Mouse (Mus musculus) cortical plate, adult 2 months (tissue): ENCODE measurements around the gene Baz2b.

Experiments used
- CTCF ChIP-seq: fragments of 200-500 bp; IDR thresholded peaks from 2 replicates; pipeline ENCODE4 v1.5.1; 2011; ENCODE audit warnings: mild to moderate bottlenecking, control low read depth, low read length; ENCODE audit not compliant: insufficient read depth; ENCODE audit errors: extremely low read depth
- POLR2A ChIP-seq: fragments of 200-500 bp; IDR thresholded peaks from 2 replicates; pipeline ENCODE4 v1.6.1; 2011; ENCODE audit warnings: mild to moderate bottlenecking, low read length, control low read depth; ENCODE audit not compliant: insufficient read depth; ENCODE audit errors: extremely low read depth

DNA sequence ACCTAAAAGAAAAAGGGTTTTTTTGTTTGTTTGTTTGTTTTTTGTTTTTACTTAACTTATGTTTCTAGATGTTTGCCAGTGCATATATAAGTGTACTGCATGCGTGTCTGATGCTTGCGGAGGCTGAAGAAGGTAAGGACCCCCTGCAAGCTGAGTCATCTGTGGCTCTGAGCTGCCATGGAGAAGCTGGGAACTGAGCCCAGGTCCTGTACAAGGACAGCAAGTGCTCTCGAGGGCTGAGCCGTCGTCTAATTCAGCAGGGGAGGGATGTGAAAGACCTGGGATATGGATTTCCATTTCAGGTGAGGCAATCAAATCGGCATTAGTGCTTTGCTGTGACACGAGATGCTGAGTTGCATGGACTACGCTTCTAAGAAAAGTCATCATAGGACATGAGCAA is 257.9 kb downstream of the Baz2b start:
- TF ChIP-seq CTCF = no peak
- no peak for TF ChIP-seq POLR2A
